Mouse (Mus musculus) ES-E14 (cell line): ENCODE results near the gene Nkx2-5.

Experiments used
- CHD2 ChIP-seq: IDR thresholded peaks from 2 replicates; pipeline ENCODE4 v1.6.1; 2014; ENCODE audit warnings: mild to moderate bottlenecking, low read depth, low read length, inconsistent platforms
- HCFC1 ChIP-seq: IDR thresholded peaks from 2 replicates; pipeline ENCODE4 v1.6.1; 2012; ENCODE audit warnings: low read length, inconsistent platforms, borderline replicate concordance; ENCODE audit not compliant: insufficient read depth
- MAFK ChIP-seq: IDR thresholded peaks from 2 replicates; pipeline ENCODE4 v1.6.1; 2014; ENCODE audit warnings: mild to moderate bottlenecking, low read depth, low read length, inconsistent platforms; ENCODE audit not compliant: insufficient read depth
- ZC3H11A ChIP-seq: IDR thresholded peaks from 2 replicates; pipeline ENCODE4 v1.6.1; 2012; ENCODE audit warnings: low read depth, mild to moderate bottlenecking, inconsistent platforms, low read length, borderline replicate concordance
- ZNF384 ChIP-seq: IDR thresholded peaks from 2 replicates; pipeline ENCODE4 v1.6.1; 2012; ENCODE audit warnings: low read depth, low read length, inconsistent platforms

DNA sequence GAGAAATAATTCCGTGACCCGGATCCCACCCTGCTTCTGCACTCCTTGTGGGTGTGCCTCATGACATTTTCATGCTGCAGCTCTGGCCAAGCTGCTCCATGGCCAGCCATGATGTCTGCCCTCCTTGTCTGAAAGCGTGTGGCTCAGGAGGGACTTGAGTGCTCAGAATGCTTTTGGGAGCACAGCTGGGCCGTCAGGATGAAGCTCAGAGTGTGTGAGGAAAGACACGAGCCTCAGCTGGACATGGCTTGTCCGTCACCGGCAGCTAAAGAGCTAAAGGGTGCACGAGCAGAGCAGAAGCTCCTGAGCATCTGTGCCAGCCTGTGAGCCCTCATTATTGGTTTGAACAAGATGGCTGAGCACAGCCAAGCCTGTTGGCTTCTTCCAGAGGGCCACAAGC lies 28.7 kb upstream of the Nkx2-5 start:
- no peak for TF ChIP-seq ZNF384
- TF ChIP-seq MAFK, result no peak
- no peak for TF ChIP-seq ZC3H11A
- TF ChIP-seq HCFC1, result no peak
- no peak for TF ChIP-seq CHD2
